Mouse (Mus musculus) forebrain, embryonic 16.5 days (tissue): ENCODE measurements around the gene Ankub1. TPM values are rescaled to one million over a fixed set of nuclear protein-coding genes. Genes with fewer than 3 reads are reported as not detected.

Source experiments
- ATAC-seq: fragments of 200-750 bp; cut with Nextera tagmentation; 2 replicates; pipeline ENCODE4 v1.8.0; 2017; ENCODE audit warnings: mild to moderate bottlenecking, moderate library complexity
- H3K27ac ChIP-seq: fragments of 300-500 bp; sonication (generic); 2 replicates; pipeline ENCODE4 v1.5.1; 2014; ENCODE audit warnings: low read length, control low read depth
- H3K27me3 ChIP-seq: fragments of 300-500 bp; sonication (generic); replicated peaks from 2 replicates; pipeline ENCODE4 v1.6.1; 2014; ENCODE audit warnings: low read length; ENCODE audit not compliant: control insufficient read depth, insufficient read depth
- H3K36me3 ChIP-seq: fragments of 300-500 bp; sonication (generic); 2 replicates; pipeline ENCODE4 v1.6.1; 2014; ENCODE audit not compliant: control insufficient read depth, insufficient read depth
- H3K4me1 ChIP-seq: fragments of 300-500 bp; sonication (generic); replicated peaks from 2 replicates; pipeline ENCODE4 v1.6.1; 2014; ENCODE audit warnings: low read length; ENCODE audit not compliant: control insufficient read depth, insufficient read depth
- H3K4me2 ChIP-seq: fragments of 300-500 bp; sonication (generic); 2 replicates; pipeline ENCODE4 v1.6.1; 2014; ENCODE audit warnings: mild to moderate bottlenecking, low read length, control low read depth
- H3K4me3 ChIP-seq: fragments of 300-500 bp; sonication (generic); replicated peaks from 2 replicates; pipeline ENCODE4 v1.5.1; 2014; ENCODE audit warnings: mild to moderate bottlenecking, low read length, control low read depth
- H3K9ac ChIP-seq: fragments of 300-500 bp; sonication (generic); replicated peaks from 2 replicates; pipeline ENCODE4 v1.6.1; 2014; ENCODE audit warnings: low read depth, low read length, control low read depth
- H3K9me3 ChIP-seq: fragments of 300-500 bp; sonication (generic); 2 replicates; pipeline ENCODE4 v1.6.1; 2016; ENCODE audit warnings: low read length; ENCODE audit not compliant: control insufficient read depth
- WGBS: fragments of 180-500 bp; shearing (Covaris S2); extraction: QIAGEN DNeasy Blood & Tissue Kit; methylation state at CpG from one replicate; pipeline ENCODE4 v1.1.7; 2014; 5-methylcytosine and 5-hydroxymethylcytosine counted together
- polyA plus RNA-seq: library from polyadenylated mRNA; unstranded; fragments of >200 nt; fragmentation: Nextera tagmentation; extraction: Ambion mirVana; gene quantifications from 2 replicates; pipeline ENCODE4 v1.2.1, GENCODE M21; 2015

Ankub1 gene
- polyA plus RNA-seq, 1 experiment from 2014 or later: 0.09 TPM

DNA sequence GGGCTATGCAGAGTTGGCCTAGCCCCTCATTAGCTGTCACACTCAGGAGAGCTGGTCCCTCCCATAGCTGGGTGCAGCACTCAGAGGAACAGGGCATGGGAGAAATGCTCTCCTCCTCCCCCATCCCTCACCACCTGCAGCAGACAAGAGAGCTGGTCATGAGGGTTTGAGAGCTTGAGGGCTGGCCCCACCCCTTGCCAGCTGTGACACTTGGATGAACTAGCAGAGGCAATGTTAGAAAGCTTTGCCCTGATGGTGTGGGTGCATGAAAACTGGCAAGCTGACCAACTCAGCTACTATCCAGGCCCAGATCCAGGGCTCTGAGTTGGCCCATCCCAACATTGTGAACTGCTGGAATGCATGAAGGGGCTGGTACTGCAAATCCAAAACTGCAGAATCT is 14.8 kb downstream of the Ankub1 start:
- Histone ChIP-seq H3K27ac (no peak overlapping the region), H3K9me3 (no peaks in the 10 kb centered on the region), H3K4me3 (no peak overlapping the region), H3K36me3 (no peaks in the 10 kb centered on the region), H3K9ac (no peak overlapping the region), H3K27me3 (no peaks in the 10 kb centered on the region), H3K4me1 (no peaks in the 10 kb centered on the region), H3K4me2 (no peak overlapping the region)
- ATAC-seq: no peak

DNA sequence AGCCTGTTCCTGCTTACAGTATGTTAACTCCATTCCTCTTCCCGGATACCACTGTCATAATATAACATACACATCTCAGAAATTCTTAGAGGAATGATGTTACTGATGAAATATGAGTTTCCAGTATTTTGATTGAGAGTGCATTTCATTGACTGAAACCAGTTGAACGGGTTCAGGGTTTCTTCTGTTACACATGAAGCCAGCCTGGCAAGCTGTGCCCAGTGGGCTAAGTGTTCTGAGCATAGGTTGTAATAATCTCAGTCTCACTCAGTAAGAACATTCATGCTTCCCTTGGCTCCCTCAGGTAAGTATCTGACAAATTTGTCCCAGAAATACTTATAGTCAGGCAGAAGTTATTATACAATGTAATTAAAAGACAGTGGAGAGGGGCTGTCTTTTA is 18.5 kb downstream of the Ankub1 start:
- no peak overlapping the region for H3K4me2 ChIP-seq
- ATAC-seq: no peak
- no peak overlapping the region for H3K9ac ChIP-seq
- no peak overlapping the region for H3K27ac ChIP-seq
- H3K4me1 ChIP-seq: no peaks in the 10 kb centered on the region
- H3K36me3 ChIP-seq: no peaks in the 10 kb centered on the region
- H3K9me3 ChIP-seq: no peaks in the 10 kb centered on the region
- H3K27me3 ChIP-seq: no peaks in the 10 kb centered on the region
- 93% methylated on average over 2 of the region's 2 CpGs for WGBS
- H3K4me3 ChIP-seq: no peak overlapping the region

DNA sequence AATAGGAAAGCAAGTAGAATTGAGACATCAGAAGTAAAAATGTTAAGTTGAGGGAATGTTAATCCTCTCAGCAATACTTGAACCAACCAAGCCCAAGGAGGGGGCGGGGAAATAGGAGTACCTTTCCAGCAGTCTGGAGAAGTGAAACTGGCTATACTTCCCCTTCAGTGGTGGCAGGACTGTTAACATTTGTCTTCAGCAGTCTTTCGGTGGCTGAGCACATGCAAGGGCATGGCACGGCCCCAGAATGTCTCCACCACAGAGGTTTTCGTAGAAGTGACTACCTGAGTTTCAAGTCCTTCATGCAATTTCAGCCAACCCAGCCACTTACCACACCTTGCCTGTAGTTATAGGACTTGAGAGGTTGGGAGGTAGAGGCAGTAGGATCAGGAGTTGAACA is 19.0 kb downstream of the Ankub1 start:
- no peak for ATAC-seq
- no peaks in the 10 kb centered on the region for H3K36me3 ChIP-seq
- no peak overlapping the region for H3K4me3 ChIP-seq
- no peak overlapping the region for H3K9ac ChIP-seq
- no peaks in the 10 kb centered on the region for H3K9me3 ChIP-seq
- no peaks in the 10 kb centered on the region for H3K27me3 ChIP-seq
- no peaks in the 10 kb centered on the region for H3K4me1 ChIP-seq
- H3K4me2 ChIP-seq: no peak overlapping the region
- H3K27ac ChIP-seq: no peak overlapping the region
- WGBS: 94% methylated on average over 4 of the region's 4 CpGs

DNA sequence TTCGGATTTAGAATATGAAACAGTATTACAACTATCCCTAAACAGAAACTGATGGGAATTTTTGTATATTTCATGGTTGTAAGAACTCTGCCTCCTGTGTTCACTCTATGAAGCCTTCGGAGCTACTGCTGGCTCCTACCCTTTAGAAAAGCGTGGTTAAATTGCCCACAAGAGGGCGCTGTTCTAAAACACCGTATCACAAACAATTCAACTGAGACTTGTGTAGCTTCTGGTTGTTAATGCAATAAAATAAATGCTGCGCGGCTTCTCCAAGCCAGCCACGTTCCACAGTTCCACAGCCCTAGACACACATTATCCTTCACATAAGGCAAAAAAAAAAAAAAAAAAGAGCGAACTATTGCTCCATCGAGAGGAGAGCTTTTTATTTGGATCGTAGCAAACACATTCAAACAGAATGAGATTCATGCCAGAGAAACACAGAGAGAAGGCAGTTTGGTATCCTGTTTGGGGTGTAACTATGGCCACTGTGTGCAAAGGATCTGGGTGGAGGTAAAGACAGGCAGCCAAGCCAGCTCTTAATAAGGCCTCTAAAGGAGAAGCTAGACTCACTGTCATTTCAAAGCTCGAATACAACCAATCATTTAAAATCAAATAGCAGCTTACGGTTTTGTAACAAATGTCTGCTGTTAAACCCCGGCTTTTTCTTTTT is 25.4 kb downstream of the Ankub1 start:
- Histone ChIP-seq H3K36me3 (no peaks in the 10 kb centered on the region), H3K9ac (peak overlapping the region; percentile 54), H3K4me2 (peak overlapping the region; percentile 60), H3K27ac (no peak overlapping the region), H3K9me3 (no peaks in the 10 kb centered on the region), H3K27me3 (no peaks in the 10 kb centered on the region), H3K4me1 (peaks cover 3% of the 10 kb centered on the region; the same call in 1 of the 2 replicates), H3K4me3 (peak overlapping the region; percentile 33)
- 20% methylated on average over 14 of the region's 14 CpGs for WGBS
- peak; percentile 93 for ATAC-seq

DNA sequence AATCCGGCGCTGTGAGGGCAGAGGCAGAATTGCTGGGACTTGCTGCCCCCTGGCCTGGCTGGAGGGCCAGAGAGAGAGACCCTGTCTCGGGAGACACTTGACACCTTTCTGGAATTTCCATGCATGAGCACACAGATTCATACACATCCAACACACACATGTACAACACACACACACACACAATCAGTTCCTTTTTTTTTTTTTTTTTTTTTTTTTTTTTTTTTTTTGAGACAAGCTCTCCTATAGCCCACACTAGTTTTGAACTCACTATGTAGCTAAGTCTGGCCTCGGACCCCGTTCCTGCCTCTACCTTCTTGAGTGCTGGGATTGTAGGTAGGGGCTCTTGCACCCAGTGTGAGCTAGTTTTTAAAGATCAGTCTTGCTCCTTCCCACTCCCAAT is 26.7 kb downstream of the Ankub1 start:
- no peaks in the 10 kb centered on the region for H3K9me3 ChIP-seq

DNA sequence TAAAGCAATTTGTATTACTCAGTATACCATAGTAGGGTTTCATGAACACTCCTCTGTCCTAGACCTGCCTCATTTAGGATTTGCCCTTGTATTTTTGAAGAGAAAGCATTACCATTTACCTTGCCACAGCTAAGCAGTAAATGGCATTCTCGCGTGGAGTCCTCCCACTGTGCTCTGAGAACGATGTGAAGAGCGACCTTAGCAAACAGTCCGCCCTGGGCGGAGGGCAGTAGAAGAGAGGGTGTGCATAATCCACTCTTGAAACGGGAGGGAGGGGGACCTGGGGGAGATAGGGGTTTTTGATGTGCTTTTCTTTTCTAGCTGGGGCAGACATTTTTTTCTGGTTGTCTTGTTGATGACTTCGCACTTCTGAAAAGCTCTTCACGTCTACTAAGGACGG is 27.9 kb downstream of the Ankub1 start:
- Histone ChIP-seq H3K9me3 (no peaks in the 10 kb centered on the region), H3K9ac (no peak overlapping the region), H3K4me2 (no peak overlapping the region), H3K36me3 (no peaks in the 10 kb centered on the region), H3K27me3 (no peaks in the 10 kb centered on the region), H3K4me3 (no peak overlapping the region), H3K4me1 (peaks cover 3% of the 10 kb centered on the region; the same call in 1 of the 2 replicates), H3K27ac (no peak overlapping the region)
- ATAC-seq: no peak
- WGBS: 77% methylated on average over 10 of the region's 10 CpGs

More for the DNA sequence above, 26.7 kb downstream of the Ankub1 start:
- no peak for ATAC-seq
- Histone ChIP-seq H3K4me2 (no peak overlapping the region), H3K9ac (no peak overlapping the region), H3K36me3 (no peaks in the 10 kb centered on the region), H3K27me3 (no peaks in the 10 kb centered on the region), H3K4me1 (peaks cover 3% of the 10 kb centered on the region; the same call in 1 of the 2 replicates), H3K4me3 (no peak overlapping the region), H3K27ac (no peak overlapping the region)
- 87% methylated on average over 5 of the region's 5 CpGs for WGBS

DNA sequence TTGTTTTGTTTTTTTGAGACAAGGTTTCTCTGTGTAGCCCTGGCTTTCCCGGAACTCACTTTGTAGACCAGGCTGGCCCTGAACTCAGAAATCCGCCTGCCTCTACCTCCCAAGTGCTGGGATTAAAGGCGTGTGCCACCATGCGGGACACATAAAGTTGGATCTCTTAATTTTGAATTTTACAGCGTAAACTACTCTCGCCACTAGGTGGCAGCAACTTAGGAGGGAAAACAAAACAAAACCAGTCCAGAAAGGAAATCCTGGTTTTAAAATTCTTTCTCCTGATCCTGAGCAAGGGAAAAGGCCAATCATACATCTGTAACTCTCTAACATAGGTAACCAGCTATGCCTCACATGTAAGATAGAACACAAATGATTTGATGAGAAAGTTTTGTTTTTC is 28.9 kb downstream of the Ankub1 start:
- ATAC-seq: no peak
- 22% methylated on average over 6 of the region's 6 CpGs for WGBS

DNA sequence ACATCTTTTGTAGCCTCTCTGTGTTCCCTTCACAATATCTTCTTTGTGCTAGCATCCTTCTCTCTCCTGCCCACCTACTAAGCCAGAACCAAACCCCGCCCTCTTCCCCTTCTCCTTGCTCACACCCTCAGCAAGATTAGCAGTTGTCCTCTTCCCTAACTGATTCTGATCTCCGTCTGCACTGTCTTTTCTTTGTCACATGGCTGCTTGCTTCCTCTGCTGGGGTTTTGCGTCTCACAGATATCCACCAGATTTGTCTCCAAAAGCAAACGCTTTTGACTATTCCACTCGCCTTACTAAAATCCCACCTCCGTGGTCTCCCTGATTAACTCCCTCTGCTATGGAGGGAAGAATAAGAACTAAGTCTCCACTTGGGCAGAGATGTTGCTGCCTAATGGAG is 34.0 kb downstream of the Ankub1 start:
- Histone ChIP-seq H3K4me2 (no peak overlapping the region), H3K36me3 (no peaks in the 10 kb centered on the region), H3K4me1 (no peaks in the 10 kb centered on the region), H3K9ac (no peak overlapping the region), H3K4me3 (no peak overlapping the region), H3K27me3 (no peaks in the 10 kb centered on the region), H3K9me3 (no peaks in the 10 kb centered on the region), H3K27ac (no peak overlapping the region)
- WGBS: 68% methylated on average over 6 of the region's 6 CpGs
- no peak for ATAC-seq

More for the DNA sequence above, 28.9 kb downstream of the Ankub1 start:
- Histone ChIP-seq H3K9ac (no peak overlapping the region), H3K9me3 (no peaks in the 10 kb centered on the region), H3K27ac (no peak overlapping the region), H3K4me2 (no peak overlapping the region), H3K36me3 (no peaks in the 10 kb centered on the region), H3K4me1 (peaks cover 3% of the 10 kb centered on the region; the same call in 1 of the 2 replicates), H3K27me3 (no peaks in the 10 kb centered on the region), H3K4me3 (no peak overlapping the region)

DNA sequence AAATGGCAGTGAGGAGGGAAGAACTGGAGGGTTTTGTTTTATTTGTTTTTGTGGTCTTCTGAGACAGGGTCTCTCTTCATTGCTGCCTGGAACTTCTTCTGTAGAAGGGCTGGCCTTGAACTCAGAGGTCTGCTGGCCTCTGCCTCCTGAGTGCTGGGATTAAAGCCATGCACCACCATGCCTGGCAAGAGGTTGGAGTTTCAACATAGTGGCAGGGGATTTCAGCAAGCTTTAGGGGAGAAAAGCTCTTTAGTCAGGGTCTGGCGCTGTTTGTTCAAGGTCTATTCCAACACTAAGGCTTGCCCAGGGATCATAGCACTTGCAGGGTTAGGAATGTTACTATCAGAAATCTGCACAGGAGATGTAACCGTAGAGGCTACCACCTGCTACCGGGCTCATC is 39.0 kb downstream of the Ankub1 start:
- no peak overlapping the region for H3K27ac ChIP-seq
- H3K9me3 ChIP-seq: no peaks in the 10 kb centered on the region
- no peaks in the 10 kb centered on the region for H3K36me3 ChIP-seq
- 0 out of 2 replicates have a peak, but pooled peaks cover 4% of the 10 kb centered on the region for H3K27me3 ChIP-seq
- ATAC-seq: no peak
- peaks cover 3% of the 10 kb centered on the region for H3K4me1 ChIP-seq
- no peak overlapping the region for H3K4me2 ChIP-seq
- H3K9ac ChIP-seq: no peak overlapping the region
- H3K4me3 ChIP-seq: no peak overlapping the region
- 84% methylated on average over 3 of the region's 3 CpGs for WGBS

DNA sequence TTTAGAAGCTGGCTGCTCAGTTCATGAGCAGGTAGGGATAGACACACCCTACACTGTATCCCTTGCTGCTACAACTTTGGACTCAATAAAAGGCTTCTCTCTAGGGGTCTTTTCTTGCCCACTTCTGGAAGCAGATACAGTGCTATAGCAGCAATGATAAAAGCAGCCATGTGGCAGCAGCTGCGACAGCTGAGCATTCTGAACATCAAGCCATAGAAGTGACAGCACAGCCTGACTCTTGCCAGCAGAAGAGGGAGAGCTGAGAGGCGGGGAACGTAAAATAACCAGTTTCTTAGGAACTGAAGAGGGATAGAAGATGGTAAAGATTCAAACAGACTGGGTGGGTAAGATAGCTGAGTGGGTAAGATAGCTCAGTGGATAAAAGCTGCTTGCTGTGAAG is 40.1 kb downstream of the Ankub1 start:
- no peak overlapping the region for H3K9ac ChIP-seq
- H3K4me1 ChIP-seq: peaks cover 3% of the 10 kb centered on the region
- 86% methylated on average over 3 of the region's 3 CpGs for WGBS
- no peak for ATAC-seq
- no peaks in the 10 kb centered on the region for H3K36me3 ChIP-seq
- no peaks in the 10 kb centered on the region for H3K9me3 ChIP-seq
- H3K4me2 ChIP-seq: no peak overlapping the region
- no peak overlapping the region for H3K27ac ChIP-seq
- H3K4me3 ChIP-seq: no peak overlapping the region
- 0 out of 2 replicates have a peak, but pooled peaks cover 4% of the 10 kb centered on the region for H3K27me3 ChIP-seq
